Mouse (Mus musculus) olfactory bulb, adult 2 months (tissue): ENCODE data around the gene Uqcc2. TPM values are rescaled to one million over a fixed set of nuclear protein-coding genes. Genes with fewer than 3 reads are reported as not detected.

Experiments used
- H3K27ac ChIP-seq: fragments of 200-500 bp; 2 replicates; pipeline ENCODE4 v1.5.1; 2012; ENCODE audit warnings: low read depth, low read length; ENCODE audit not compliant: insufficient read depth
- H3K4me1 ChIP-seq: fragments of 200-500 bp; 2 replicates; pipeline ENCODE4 v1.6.1; 2012; ENCODE audit warnings: low read length; ENCODE audit not compliant: control insufficient read depth, insufficient read depth
- H3K4me3 ChIP-seq: fragments of 200-500 bp; 2 replicates; pipeline ENCODE4 v1.5.1; 2012; ENCODE audit warnings: mild to moderate bottlenecking, low read depth, low read length, moderate library complexity; ENCODE audit not compliant: insufficient read depth
- CTCF ChIP-seq: fragments of 200-500 bp; IDR thresholded peaks from 2 replicates; pipeline ENCODE4 v1.5.1; 2012; ENCODE audit warnings: low read depth, mild to moderate bottlenecking, low read length, moderate library complexity; ENCODE audit not compliant: insufficient read depth
- POLR2A ChIP-seq: fragments of 200-500 bp; IDR thresholded peaks from 2 replicates; pipeline ENCODE4 v1.6.1; 2012; ENCODE audit warnings: mild to moderate bottlenecking, low read depth, low read length, moderate library complexity; ENCODE audit not compliant: insufficient read depth
- WGBS: fragments of 180-500 bp; shearing (Covaris S2); methylation state at CpG from one replicate; pipeline ENCODE4 v1.1.7; 2018; 5-methylcytosine and 5-hydroxymethylcytosine counted together
- polyA plus RNA-seq: library from polyadenylated mRNA; stranded (reverse); fragments of >200 nt; gene quantifications from 2 replicates; pipeline ENCODE4 v1.2.4, GENCODE M21; 2012; ENCODE audit warnings: low replicate concordance; ENCODE audit not compliant: missing spikeins, insufficient read depth, insufficient read length

Uqcc2 gene
- polyA plus RNA-seq, 1 experiment, result not detected

- peaks cover 9% of the 10 kb centered on the region for H3K4me1 ChIP-seq
- H3K27ac ChIP-seq, result no peak overlapping the region
- TF ChIP-seq CTCF, result no peak
- TF ChIP-seq POLR2A, result no peak
- H3K4me3 ChIP-seq, result no peak overlapping the region
- WGBS, result 94% methylated on average over 7 of the region's 7 CpGs
These were observed 25.5 kb upstream of the Uqcc2 start for GRCm38 (mm10) chr17:27159169-27159568.

- H3K27ac ChIP-seq, result no peak overlapping the region
- 92% methylated on average over 6 of the region's 6 CpGs for WGBS
- no peak for TF ChIP-seq POLR2A
- TF ChIP-seq CTCF, result no peak
- H3K4me3 ChIP-seq, result no peak overlapping the region
- H3K4me1 ChIP-seq, result peaks cover 16% of the 10 kb centered on the region
These were observed 24.7 kb upstream of the Uqcc2 start for GRCm38 (mm10) chr17:27158439-27158838.

GRCm38 (mm10) chr17:27155752-27156151 is 22.0 kb upstream of the Uqcc2 start:
- Histone ChIP-seq H3K4me3 (no peak overlapping the region), H3K27ac (no peak overlapping the region), H3K4me1 (peaks cover 25% of the 10 kb centered on the region)
- TF ChIP-seq CTCF (no peak), POLR2A (no peak)
- WGBS, result 76% methylated on average over 8 of the region's 8 CpGs

DNA sequence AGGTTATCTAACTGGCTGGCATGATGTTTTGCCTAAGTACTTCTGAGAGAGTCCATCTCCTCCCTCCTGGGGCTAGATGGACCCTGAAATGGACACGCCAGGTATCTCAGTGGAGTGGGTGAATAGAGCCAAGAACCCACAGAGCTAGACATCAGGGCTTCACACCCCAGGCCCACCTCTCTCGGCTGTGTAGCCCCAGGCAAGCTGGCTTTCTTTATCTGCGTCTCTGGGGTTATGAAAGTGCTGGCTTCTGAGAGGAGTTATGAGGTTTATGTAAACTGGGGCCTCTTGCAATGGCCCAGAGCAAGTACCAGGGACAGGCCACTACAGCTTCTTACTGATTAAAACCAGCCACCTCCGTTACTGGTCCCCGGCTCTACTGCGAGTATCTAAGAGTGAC is 21.2 kb upstream of the Uqcc2 start:
- H3K27ac ChIP-seq, result no peak overlapping the region
- H3K4me3 ChIP-seq, result no peak overlapping the region
- no peak for TF ChIP-seq CTCF
- TF ChIP-seq POLR2A, result no peak
- H3K4me1 ChIP-seq, result peaks cover 25% of the 10 kb centered on the region
- WGBS, result 96% methylated on average over 6 of the region's 6 CpGs

GRCm38 (mm10) chr17:27154256-27154655 is 20.5 kb upstream of the Uqcc2 start:
- Histone ChIP-seq H3K4me1 (peaks cover 25% of the 10 kb centered on the region), H3K4me3 (no peak overlapping the region), H3K27ac (no peak overlapping the region)
- 85% methylated on average over 14 of the region's 14 CpGs for WGBS
- no peak for TF ChIP-seq POLR2A
- TF ChIP-seq CTCF, result no peak

GRCm38 (mm10) chr17:27153773-27154193 is 20.1 kb upstream of the Uqcc2 start:
- TF ChIP-seq CTCF (no peak), POLR2A (no peak)
- H3K4me1 ChIP-seq, result peaks cover 25% of the 10 kb centered on the region
- no peak overlapping the region for H3K27ac ChIP-seq
- 80% methylated on average over 9 of the region's 9 CpGs for WGBS
- H3K4me3 ChIP-seq, result no peak overlapping the region

DNA sequence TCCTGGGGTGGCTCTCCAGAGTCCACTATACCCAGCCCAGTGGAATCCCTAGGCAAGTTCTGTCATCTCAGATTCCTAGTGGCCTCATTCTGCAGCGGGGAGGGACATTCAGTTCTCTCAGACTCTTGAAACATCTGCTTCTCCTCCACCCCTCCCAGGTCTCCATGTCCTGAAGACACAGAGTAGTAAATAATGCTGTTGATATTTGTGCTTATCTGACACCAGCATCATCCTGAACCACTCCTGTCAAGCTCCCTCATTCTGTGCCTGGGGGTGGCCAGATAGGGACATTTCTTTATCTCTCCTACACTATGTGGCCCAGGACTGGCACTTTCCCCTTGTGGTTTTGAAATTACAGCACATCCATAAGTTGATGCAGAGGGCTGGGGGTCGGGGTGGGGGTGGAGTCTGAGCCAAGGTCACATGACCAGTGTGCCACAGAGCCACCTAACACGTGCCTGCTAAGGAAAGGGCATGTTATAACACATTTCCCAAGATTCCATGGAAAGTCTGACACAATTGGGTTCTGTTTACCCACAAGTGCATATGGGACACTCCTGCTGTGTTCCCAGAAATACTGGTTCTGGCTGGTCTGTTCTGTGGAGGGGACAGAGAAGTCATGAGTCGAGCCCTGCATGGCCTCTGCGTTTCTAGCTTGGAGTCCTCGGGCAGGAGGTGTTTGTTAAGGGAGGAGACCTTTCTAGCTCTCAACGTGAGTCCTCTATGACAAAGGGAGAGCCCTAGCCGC is 19.4 kb upstream of the Uqcc2 start:
- Histone ChIP-seq H3K4me1 (peaks cover 25% of the 10 kb centered on the region), H3K27ac (no peak overlapping the region), H3K4me3 (no peak overlapping the region)
- TF ChIP-seq POLR2A, result no peak
- no peak for TF ChIP-seq CTCF
- 71% methylated on average over 8 of the region's 8 CpGs for WGBS

DNA sequence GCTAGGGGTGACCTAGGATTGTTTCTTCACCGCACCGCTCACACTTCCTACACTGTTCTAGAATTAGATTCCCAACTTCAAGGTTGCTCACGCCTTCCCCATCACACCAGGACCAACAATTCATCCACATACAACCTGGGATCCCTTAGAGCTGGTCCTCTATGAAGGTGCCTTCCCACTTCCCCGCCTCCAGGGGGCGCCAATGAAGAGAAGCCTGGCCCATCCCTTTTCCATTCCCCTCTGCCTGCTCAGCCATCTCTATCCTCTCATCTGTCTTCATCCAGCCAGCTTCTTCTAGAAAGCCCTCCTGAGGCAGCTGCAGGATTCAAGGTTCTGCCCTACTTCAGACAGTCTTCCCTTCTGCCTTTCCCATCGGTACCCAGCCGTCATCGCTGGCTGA is 17.7 kb upstream of the Uqcc2 start:
- no peak for TF ChIP-seq CTCF
- no peak for TF ChIP-seq POLR2A
- H3K27ac ChIP-seq, result no peak overlapping the region
- no peak overlapping the region for H3K4me3 ChIP-seq
- H3K4me1 ChIP-seq, result peaks cover 24% of the 10 kb centered on the region
- 72% methylated on average over 8 of the region's 8 CpGs for WGBS

DNA sequence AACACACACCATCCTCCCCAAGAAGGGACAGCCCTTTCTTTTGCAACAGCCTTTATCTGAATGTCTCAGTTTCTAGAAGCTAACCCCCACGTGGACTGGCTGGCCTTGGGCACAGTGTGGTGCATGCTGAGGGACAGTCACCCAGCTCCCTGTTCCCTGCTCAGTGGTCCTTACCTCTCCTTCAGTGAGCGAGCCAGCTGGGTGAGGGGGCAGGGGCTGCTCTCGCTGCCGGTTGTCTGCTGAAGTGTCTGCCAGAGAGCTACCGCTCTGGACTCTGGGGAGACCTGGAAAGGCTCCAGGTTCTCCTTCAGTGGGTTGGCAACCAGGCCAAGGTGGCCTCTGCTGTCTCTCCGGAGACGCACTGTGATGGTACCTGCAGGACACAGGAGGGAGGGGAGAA is 17.2 kb upstream of the Uqcc2 start:
- Histone ChIP-seq H3K27ac (no peak overlapping the region), H3K4me3 (no peak overlapping the region), H3K4me1 (peaks cover 23% of the 10 kb centered on the region)
- WGBS, result 72% methylated on average over 7 of the region's 7 CpGs
- TF ChIP-seq CTCF (no peak), POLR2A (no peak)

- no peak for TF ChIP-seq CTCF
- TF ChIP-seq POLR2A, result no peak
- H3K27ac ChIP-seq, result peak overlapping the region; percentile 9; the same call in 1 of the 2 replicates
- 38% methylated on average over 8 of the region's 8 CpGs for WGBS
- no peak overlapping the region for H3K4me3 ChIP-seq
- peaks cover 33% of the 10 kb centered on the region for H3K4me1 ChIP-seq
These were observed 12.7 kb upstream of the Uqcc2 start for GRCm38 (mm10) chr17:27146323-27146923.
